Mouse (Mus musculus): ENCODE data around the gene 4930412O13Rik. TPM values are rescaled to one million over a fixed set of nuclear protein-coding genes. Genes with fewer than 3 reads are reported as not detected.
A peak's percentile ranks its signal among the peaks of the same experiment; 100 is the strongest.

4930412O13Rik gene
- total and polyA plus RNA-seq, 3 experiments: 0.28 TPM; not detected in 2

GRCm38 (mm10) chr2:9897846-9898245, 16.8 kb downstream of the 4930412O13Rik start:
- peaks cover 5 to 27% of the 10 kb centered on the region in 2 experiments for H3K4me1 ChIP-seq (ENCODE audit: control insufficient read depth in 1 of 2, insufficient read depth in 2 of 2, low read length in 2 of 2)
- H3K27ac ChIP-seq (ENCODE audit: control insufficient read depth, low read depth, low read length): no peak overlapping the region
- TF ChIP-seq ZNF384 (IDR thresholded peaks at IDR 0.05; ENCODE audit: low read depth, low read length) (no peak), MEF2A (IDR thresholded peaks at IDR 0.05; ENCODE audit: extremely low read depth, insufficient replicate concordance, low read depth, low read length, poor library complexity, severe bottlenecking) (no peak), ZC3H11A (IDR thresholded peaks at IDR 0.05; ENCODE audit: low read depth, low read length) (no peak), SIN3A (IDR thresholded peaks at IDR 0.05; ENCODE audit: low read length) (0 out of 2 replicates have a peak, but pooled peaks have one; percentile 23), TAL1 (IDR thresholded peaks at IDR 0.05; ENCODE audit: low read length) (no peak), ELF1 (IDR thresholded peaks at IDR 0.05; ENCODE audit: low read depth, low read length) (no peak)
- no peak overlapping the region for H3K4me3 ChIP-seq (ENCODE audit: control insufficient read depth in 1 of 2, insufficient read depth in 1 of 2, low read depth in 2 of 2, low read length in 2 of 2)
- no peak overlapping the region for H3K9ac ChIP-seq (ENCODE audit: control insufficient read depth, low read depth, low read length, poor library complexity, severe bottlenecking)
- peaks cover 0 to 17% of the 10 kb centered on the region in 2 experiments; a peak in 2 of 4 replicates for H3K36me3 ChIP-seq (ENCODE audit: control insufficient read depth in 1 of 2, insufficient read depth in 2 of 2, low read length in 2 of 2)
- H3K79me2 ChIP-seq (ENCODE audit: control insufficient read depth, insufficient read depth, low read length, poor library complexity): no peaks in the 10 kb centered on the region
- no peaks in the 10 kb centered on the region for H3K9me3 ChIP-seq (replicated peaks; ENCODE audit: insufficient read depth, low read length)
- no peaks in the 10 kb centered on the region for H3K27me3 ChIP-seq (ENCODE audit: control insufficient read depth in 1 of 2, insufficient read depth in 2 of 2, low read length in 2 of 2)
- peak; percentile 57 for DNase-seq (ENCODE audit: low read depth, low spot score)

- Histone ChIP-seq H3K4me3 (ENCODE audit: control insufficient read depth in 1 of 2, insufficient read depth in 1 of 2, low read depth in 2 of 2, low read length in 2 of 2) (no peak overlapping the region; a peak in 1 of 4 replicates), H3K79me2 (ENCODE audit: control insufficient read depth, insufficient read depth, low read length, poor library complexity) (no peaks in the 10 kb centered on the region), H3K9ac (ENCODE audit: control insufficient read depth, low read depth, low read length, poor library complexity, severe bottlenecking) (no peak overlapping the region), H3K9me3 (replicated peaks; ENCODE audit: insufficient read depth, low read length) (no peaks in the 10 kb centered on the region), H3K27ac (ENCODE audit: control insufficient read depth, low read depth, low read length) (peak overlapping the region; percentile 31; the same call in 1 of the 2 replicates), H3K4me1 (ENCODE audit: control insufficient read depth in 1 of 2, insufficient read depth in 2 of 2, low read length in 2 of 2) (peaks cover 4 to 22% of the 10 kb centered on the region in 2 experiments), H3K27me3 (ENCODE audit: control insufficient read depth in 1 of 2, insufficient read depth in 2 of 2, low read length in 2 of 2) (no peaks in the 10 kb centered on the region), H3K36me3 (ENCODE audit: control insufficient read depth in 1 of 2, insufficient read depth in 2 of 2, low read length in 2 of 2) (peaks cover 0 to 10% of the 10 kb centered on the region in 2 experiments; a peak in 2 of 4 replicates)
- DNase-seq (ENCODE audit: low read depth, low spot score): peak; percentile 75
- TF ChIP-seq GATA1 (IDR thresholded peaks at IDR 0.05; ENCODE audit: low read depth, low read length) (no peak), ELF1 (IDR thresholded peaks at IDR 0.05; ENCODE audit: low read depth, low read length) (0 out of 2 replicates have a peak, but pooled peaks have one; percentile 18), TBP (IDR thresholded peaks at IDR 0.05; ENCODE audit: low read depth, low read length) (0 out of 2 replicates have a peak, but pooled peaks have one; percentile 26), EP300 (IDR thresholded peaks at IDR 0.05; ENCODE audit: low read depth in 1 of 2, low read length in 2 of 2) (peak; percentile 8 to 38; a peak in 2 of 4 replicates), RAD21 (IDR thresholded peaks at IDR 0.05; ENCODE audit: low read depth, low read length) (peak; percentile 11; the same call in 1 of the 2 replicates), MAX (IDR thresholded peaks at IDR 0.05; ENCODE audit: low read length) (0 out of 2 replicates have a peak, but pooled peaks have one; percentile 38), UBTF (IDR thresholded peaks at IDR 0.05; ENCODE audit: borderline replicate concordance, insufficient read depth, low read depth, low read length) (no peak), CHD1 (IDR thresholded peaks at IDR 0.05; ENCODE audit: low read depth, low read length) (no peak), ZKSCAN1 (IDR thresholded peaks at IDR 0.05; ENCODE audit: low read depth, low read length) (no peak), MYC (IDR thresholded peaks at IDR 0.05; ENCODE audit: low read depth, low read length) (peak; percentile 59)
Observed at GRCm38 (mm10) chr2:9903854-9904560, 23.0 kb downstream of the 4930412O13Rik start.

Data from MEL (cell line).